In the genomic region with DNA sequence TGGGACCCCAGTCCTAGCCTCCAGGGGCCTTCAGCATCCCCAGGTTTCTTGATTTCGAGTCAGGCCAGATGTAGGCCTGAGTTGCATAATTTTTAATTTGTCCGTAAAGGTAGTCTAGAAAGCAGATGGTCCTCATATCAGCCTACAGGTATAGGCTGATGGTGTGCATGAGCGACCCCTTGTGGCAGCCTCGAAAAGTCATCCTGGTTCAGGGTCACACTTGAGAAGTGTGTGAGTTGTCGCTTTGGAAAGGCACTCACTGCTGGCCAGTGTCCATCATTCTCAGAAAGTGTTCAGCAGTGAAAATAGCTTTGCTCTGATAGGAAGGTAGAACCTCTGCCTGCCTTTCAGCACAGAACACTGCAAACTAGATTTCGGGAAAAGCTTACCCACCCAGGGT, we compare ENCODE assay signal across 9 mouse cellular contexts. TPM values are rescaled to one million over a fixed set of nuclear protein-coding genes. Genes with fewer than 3 reads are reported as not detected.
DNase-seq lines count a peak whose midpoint lies in the region; ATAC-seq and TF ChIP-seq lines count a peak whose summit lies in the region.
"Had no signal": no experiment of that assay in that cellular context is flagged by ENCODE, and none has a peak within 500 bp of the region (broad histone marks: within the 10 kb centered on the region; RNA-seq: fewer than 3 reads in every experiment).

No protein-coding gene starts in this region.

- DNase-seq in adrenal gland, adult (ENCODE audit: inconsistent age in 2 of 2, low spot score in 1 of 2): peak; percentile 52 to 81
- no peak for DNase-seq in adrenal gland, adult 8-10 months
- DNase-seq in midbrain, postnatal 0 days (ENCODE audit: low spot score): peak; percentile 71
- DNase-seq in c-Kit-positive CD71-positive TER-119-positive erythroid progenitor cells, embryonic 14.5 days (ENCODE audit: low spot score): peak; percentile 45
- DNase-seq in heart, postnatal 36 days: peak; percentile 50 to 51
- DNase-seq in liver, embryonic 13.5 days: peak; percentile 24
- peak in 1 of 2 experiments; percentile 35 for DNase-seq in spleen, adult 2 months (ENCODE audit: low read depth in 1 of 2, low spot score in 2 of 2)

- H3K4me2 ChIP-seq in midbrain, postnatal 0 days (ENCODE audit: low read depth, low read length, poor library complexity, severe bottlenecking): no peak overlapping the region
- H3K4me2 ChIP-seq in midbrain, embryonic 15.5 days: no peak overlapping the region
- no peak overlapping the region for H3K4me2 ChIP-seq in liver, embryonic 13.5 days
- H3K4me2 ChIP-seq: hindbrain, embryonic 15.5 days had no signal

- no peak overlapping the region for H3K4me3 ChIP-seq in midbrain, postnatal 0 days (ENCODE audit: low read depth, low read length)
- H3K4me3 ChIP-seq in midbrain, embryonic 15.5 days: no peak overlapping the region
- no peak overlapping the region for H3K4me3 ChIP-seq in liver, embryonic 13.5 days (replicated peaks)
- no peak overlapping the region for H3K4me3 ChIP-seq in spleen, adult 2 months (ENCODE audit: extremely low read depth, insufficient read depth, insufficient read length)
- H3K4me3 ChIP-seq: hindbrain, embryonic 15.5 days had no signal

- no peaks in the 10 kb centered on the region for H3K27me3 ChIP-seq in midbrain, postnatal 0 days (ENCODE audit: insufficient read depth, low read length)
- H3K27me3 ChIP-seq in midbrain, embryonic 15.5 days (replicated peaks): no peaks in the 10 kb centered on the region
- no peaks in the 10 kb centered on the region for H3K27me3 ChIP-seq in liver, embryonic 13.5 days
- no peaks in the 10 kb centered on the region for H3K27me3 ChIP-seq in spleen, adult 2 months (ENCODE audit: control insufficient read depth, insufficient read depth, low read length)
- H3K27me3 ChIP-seq: hindbrain, embryonic 15.5 days had no signal

- no peak overlapping the region for H3K27ac ChIP-seq in midbrain, postnatal 0 days (ENCODE audit: low read depth, low read length)
- H3K27ac ChIP-seq in midbrain, embryonic 15.5 days: no peak overlapping the region
- H3K27ac ChIP-seq in liver, embryonic 13.5 days: no peak overlapping the region
- H3K27ac ChIP-seq in spleen, adult 2 months (ENCODE audit: insufficient read depth, low read length): no peak overlapping the region
- H3K27ac ChIP-seq: hindbrain, embryonic 15.5 days had no signal

- no peaks in the 10 kb centered on the region for H3K9me3 ChIP-seq in midbrain, postnatal 0 days (ENCODE audit: low read length)
- no peaks in the 10 kb centered on the region for H3K9me3 ChIP-seq in midbrain, embryonic 15.5 days
- no peaks in the 10 kb centered on the region for H3K9me3 ChIP-seq in liver, embryonic 13.5 days (replicated peaks)
- H3K9me3 ChIP-seq: hindbrain, embryonic 15.5 days had no signal

- no peak overlapping the region for H3K9ac ChIP-seq in midbrain, postnatal 0 days (replicated peaks; ENCODE audit: low read length, poor library complexity, severe bottlenecking)
- no peak overlapping the region for H3K9ac ChIP-seq in midbrain, embryonic 15.5 days
- no peak overlapping the region for H3K9ac ChIP-seq in liver, embryonic 13.5 days
- H3K9ac ChIP-seq: hindbrain, embryonic 15.5 days had no signal

- 40% methylated on average over 6 of the region's 6 CpGs for WGBS in midbrain, postnatal 0 days
- 45% methylated on average over 6 of the region's 6 CpGs for WGBS in midbrain, embryonic 15.5 days
- WGBS in liver, embryonic 13.5 days (ENCODE audit: insufficient replicate concordance): 34% methylated on average over 6 of the region's 6 CpGs
- WGBS in spleen, adult 2 months: 46% methylated on average over 6 of the region's 6 CpGs

- intact Hi-C loops in heart, postnatal 36 days (cut with DNase I): loop anchor here (1.0 to 10.0 kb wide), 2 partner anchors 136 to 325 kb away; no protein-coding TSS in a partner anchor

- TF ChIP-seq POLR2A in spleen, adult 2 months (IDR thresholded peaks at IDR 0.05; ENCODE audit: low read depth, low read length): no peak

- no peak for ATAC-seq in midbrain, postnatal 0 days (ENCODE audit: low FRiP score)
- no peak for ATAC-seq in midbrain, embryonic 15.5 days (replicated peaks)
- peak; percentile 56 for ATAC-seq in liver, embryonic 13.5 days (ENCODE audit: low read depth)

- H3K36me3 ChIP-seq in midbrain, postnatal 0 days (ENCODE audit: insufficient read depth, low read length): no peaks in the 10 kb centered on the region
- H3K36me3 ChIP-seq in midbrain, embryonic 15.5 days (replicated peaks): no peaks in the 10 kb centered on the region
- H3K36me3 ChIP-seq in liver, embryonic 13.5 days: no peaks in the 10 kb centered on the region
- no peaks in the 10 kb centered on the region for H3K36me3 ChIP-seq in spleen, adult 2 months (ENCODE audit: control insufficient read depth, insufficient read depth, low read length)
- H3K36me3 ChIP-seq: hindbrain, embryonic 15.5 days had no signal

- peak; percentile 82 for TF ChIP-seq CTCF in midbrain, postnatal 0 days (IDR thresholded peaks at IDR 0.05)
- peak; percentile 66; the same call in 1 of the 2 replicates for TF ChIP-seq CTCF in spleen, adult 2 months (IDR thresholded peaks at IDR 0.05; ENCODE audit: extremely low read depth, insufficient read depth, insufficient read length, insufficient replicate concordance)

- no peaks in the 10 kb centered on the region for H3K4me1 ChIP-seq in midbrain, postnatal 0 days (ENCODE audit: insufficient read depth, low read length)
- peaks cover 6% of the 10 kb centered on the region; the same call in 1 of the 2 replicates for H3K4me1 ChIP-seq in midbrain, embryonic 15.5 days
- H3K4me1 ChIP-seq in liver, embryonic 13.5 days (replicated peaks): no peaks in the 10 kb centered on the region
- no peaks in the 10 kb centered on the region for H3K4me1 ChIP-seq in spleen, adult 2 months (ENCODE audit: control insufficient read depth, insufficient read depth, insufficient read length)

RNA-seq across cellular contexts. Expression of gene Cebpg, which starts 55.5 kb away (rescaled TPM):
- 10 to 100 TPM; 41.4 to 46.2 (median 44.0) TPM for total RNA-seq in adrenal gland, adult 8-10 months (2022)
- 13.9 and 31.9 TPM in 2 replicates for total RNA-seq in midbrain, postnatal 0 days (2014; rRNA removed)
- 10.8 and 12.8 TPM in 2 replicates for polyA plus RNA-seq in midbrain, postnatal 0 days (2015; fragmentation: Nextera tagmentation; extraction: Ambion mirVana)
- 30.8 and 31.5 TPM in 2 replicates for polyA plus RNA-seq in midbrain, embryonic 15.5 days (2015; fragmentation: Nextera tagmentation; extraction: Ambion mirVana)
- 10 to 100 TPM; 21.5 to 24.6 TPM for total RNA-seq in heart, postnatal 36 days (2021)
- 18.8 and 21.8 TPM in 2 replicates for polyA plus RNA-seq in liver, embryonic 13.5 days (2015; fragmentation: Nextera tagmentation; extraction: Ambion mirVana)
- 4.2 and 4.6 TPM in 2 replicates for polyA plus RNA-seq in spleen, adult 2 months (2012; rRNA removed)
